ENCODE assay signal across 23 mouse cellular contexts in genomic region chr12:71393752-71394151, GRCm38 (mm10).
"Had no signal": no experiment of that assay in that cellular context is flagged by ENCODE, and none has a peak within 500 bp of the region (broad histone marks: within the 10 kb centered on the region; RNA-seq: fewer than 3 reads in every experiment).

No protein-coding gene starts in this region.

- H3K4me3 ChIP-seq: heart, embryonic 10.5 days; heart, embryonic 12.5 days; hindbrain, embryonic 13.5 days; hindbrain, embryonic 15.5 days; kidney, embryonic 15.5 days; layer of hippocampus, adult 2 months; left cerebral cortex, adult 2 months; limb, embryonic 10.5 days; limb, embryonic 12.5 days; liver, embryonic 13.5 days had no signal

- ATAC-seq: hindbrain, postnatal 0 days; intestine, embryonic 16.5 days had no signal

- H3K27ac ChIP-seq: heart, embryonic 10.5 days; hindbrain, embryonic 13.5 days; hindbrain, embryonic 15.5 days; hindbrain, postnatal 0 days; kidney, embryonic 15.5 days; kidney, postnatal 0 days; layer of hippocampus, adult 2 months; left cerebral cortex, adult 2 months; limb, embryonic 12.5 days; liver, embryonic 13.5 days had no signal

- DNase-seq: gastrocnemius, postnatal 14 days; gastrocnemius, postnatal 36 days; heart, adult 18-20 months; heart, postnatal 10 days; kidney, adult 11 months; kidney, adult 2 months; kidney, adult 9 months; kidney, postnatal 14 days; kidney, postnatal 36 days; liver; liver, embryonic 13.5 days had no signal

- H3K4me1 ChIP-seq: heart, embryonic 12.5 days; hindbrain, embryonic 13.5 days; hindbrain, embryonic 15.5 days; liver, embryonic 13.5 days had no signal
